Comparison of ENCODE assay signal across 28 mouse cellular contexts in genomic region chr4:123952059-123952458, GRCm38 (mm10). TPM values are rescaled to one million over a fixed set of nuclear protein-coding genes. Genes with fewer than 3 reads are reported as not detected.
DNase-seq lines count a peak whose midpoint lies in the region; ATAC-seq and TF ChIP-seq lines count a peak whose summit lies in the region.
"Had no signal": no experiment of that assay in that cellular context is flagged by ENCODE, and none has a peak within 500 bp of the region (broad histone marks: within the 10 kb centered on the region; RNA-seq: fewer than 3 reads in every experiment).

No protein-coding gene starts in this region.

- no peak for TF ChIP-seq POLR2A in brain, embryonic 14.5 days (IDR thresholded peaks at IDR 0.05; ENCODE audit: borderline replicate concordance, extremely low read depth, insufficient read depth, insufficient read length, poor library complexity, severe bottlenecking)

- no peaks in the 10 kb centered on the region; the same call in 1 of the 2 replicates for H3K4me1 ChIP-seq in forebrain, embryonic 14.5 days (ENCODE audit: control insufficient read depth, insufficient read depth, low read length)
- H3K4me1 ChIP-seq in forebrain, embryonic 16.5 days (replicated peaks; ENCODE audit: control insufficient read depth, insufficient read depth, low read length): peaks cover 8% of the 10 kb centered on the region
- H3K4me1 ChIP-seq in midbrain, embryonic 14.5 days (ENCODE audit: control insufficient read depth, insufficient read depth, low read length): peaks cover 6% of the 10 kb centered on the region; the same call in 1 of the 2 replicates
- H3K4me1 ChIP-seq in heart, embryonic 10.5 days: peaks cover 4% of the 10 kb centered on the region; the same call in 1 of the 2 replicates

- H3K27ac ChIP-seq in forebrain, embryonic 14.5 days (ENCODE audit: low read depth, low read length): no peak overlapping the region
- no peak overlapping the region for H3K27ac ChIP-seq in forebrain, embryonic 16.5 days (ENCODE audit: low read length)
- H3K27ac ChIP-seq in midbrain, embryonic 14.5 days (replicated peaks; ENCODE audit: low read depth, low read length): no peak overlapping the region
- H3K27ac ChIP-seq in heart, embryonic 10.5 days: no peak overlapping the region
- H3K27ac ChIP-seq: hindbrain, postnatal 0 days; liver, embryonic 15.5 days; stomach, postnatal 0 days had no signal

- no peaks in the 10 kb centered on the region for H3K36me3 ChIP-seq in forebrain, embryonic 14.5 days (ENCODE audit: control insufficient read depth, insufficient read depth, low read length)
- no peaks in the 10 kb centered on the region for H3K36me3 ChIP-seq in forebrain, embryonic 16.5 days (ENCODE audit: control insufficient read depth, insufficient read depth)
- H3K36me3 ChIP-seq in midbrain, embryonic 14.5 days (ENCODE audit: control insufficient read depth, insufficient read depth, low read length): no peaks in the 10 kb centered on the region
- H3K36me3 ChIP-seq in heart, embryonic 10.5 days: no peaks in the 10 kb centered on the region
- H3K36me3 ChIP-seq: liver, embryonic 15.5 days had no signal

- WGBS in forebrain, embryonic 14.5 days: 44% methylated on average over 8 of the region's 8 CpGs
- 41% methylated on average over 8 of the region's 8 CpGs for whole genome bisulfite sequencing in forebrain, embryonic 16.5 days
- 45% methylated on average over 7 of the region's 8 CpGs for WGBS in midbrain, embryonic 14.5 days
- 52% methylated on average over 7 of the region's 8 CpGs for WGBS in heart, embryonic 10.5 days

- no peak overlapping the region for H3K9ac ChIP-seq in forebrain, embryonic 14.5 days (ENCODE audit: low read length)
- H3K9ac ChIP-seq in forebrain, embryonic 16.5 days (replicated peaks; ENCODE audit: low read depth, low read length): no peak overlapping the region
- H3K9ac ChIP-seq in midbrain, embryonic 14.5 days (replicated peaks; ENCODE audit: low read length): no peak overlapping the region
- H3K9ac ChIP-seq: forebrain, postnatal 0 days; liver, embryonic 15.5 days had no signal

- no peaks in the 10 kb centered on the region for H3K9me3 ChIP-seq in forebrain, embryonic 14.5 days (replicated peaks; ENCODE audit: control insufficient read depth, low read length)
- no peaks in the 10 kb centered on the region for H3K9me3 ChIP-seq in forebrain, embryonic 16.5 days (ENCODE audit: control insufficient read depth, low read length)
- H3K9me3 ChIP-seq in midbrain, embryonic 14.5 days (ENCODE audit: control insufficient read depth, low read length): no peaks in the 10 kb centered on the region
- H3K9me3 ChIP-seq in heart, embryonic 10.5 days: no peaks in the 10 kb centered on the region
- H3K9me3 ChIP-seq: liver, embryonic 15.5 days had no signal

- DNase-seq in forebrain, embryonic 14.5 days (ENCODE audit: low spot score): peak; percentile 31
- DNase-seq in CD4-positive, CD25-positive, alpha-beta regulatory T cell, adult 2 months (ENCODE audit: low read depth, low spot score): peak; percentile 38
- peak; percentile 26 for DNase-seq in brain, embryonic 14.5 days (ENCODE audit: low read depth)
- no peak for DNase-seq in midbrain, embryonic 14.5 days
- no peak for DNase-seq in kidney, adult 18-20 months
- no peak for DNase-seq in heart, embryonic 10.5 days (ENCODE audit: low spot score)
- DNase-seq: adrenal gland, adult 2 months; cerebellum, adult 11-12 months; cerebellum, postnatal 36 days; forebrain, postnatal 0 days; gastrocnemius, postnatal 10 days; kidney, adult 9 months; kidney, postnatal 4 days; right cerebral cortex, adult 18-20 months; thymus, postnatal 36 days had no signal

- no peak for TF ChIP-seq CTCF in brain, embryonic 14.5 days (IDR thresholded peaks at IDR 0.05; ENCODE audit: borderline replicate concordance, extremely low read depth, insufficient read depth, insufficient read length)

- H3K4me2 ChIP-seq in forebrain, embryonic 14.5 days (ENCODE audit: low read length): no peak overlapping the region
- H3K4me2 ChIP-seq in forebrain, embryonic 16.5 days (ENCODE audit: low read length): no peak overlapping the region
- no peak overlapping the region for H3K4me2 ChIP-seq in midbrain, embryonic 14.5 days (ENCODE audit: low read length)
- H3K4me2 ChIP-seq: heart, embryonic 11.5 days; liver, embryonic 15.5 days had no signal

- H3K27me3 ChIP-seq in forebrain, embryonic 14.5 days (replicated peaks; ENCODE audit: control insufficient read depth, insufficient read depth, low read length): 0 out of 2 replicates have a peak, but pooled peaks cover 2% of the 10 kb centered on the region
- peaks cover 4% of the 10 kb centered on the region; the same call in 1 of the 2 replicates for H3K27me3 ChIP-seq in forebrain, embryonic 16.5 days (replicated peaks; ENCODE audit: control insufficient read depth, insufficient read depth, low read length)
- no peaks in the 10 kb centered on the region for H3K27me3 ChIP-seq in midbrain, embryonic 14.5 days (ENCODE audit: control insufficient read depth, insufficient read depth, low read length)
- H3K27me3 ChIP-seq in heart, embryonic 10.5 days (ENCODE audit: insufficient read depth, poor library complexity, severe bottlenecking): peaks cover 44% of the 10 kb centered on the region

- H3K4me3 ChIP-seq in forebrain, embryonic 14.5 days (ENCODE audit: low read depth, low read length): no peak overlapping the region
- no peak overlapping the region for H3K4me3 ChIP-seq in forebrain, embryonic 16.5 days (replicated peaks; ENCODE audit: low read length)
- H3K4me3 ChIP-seq in midbrain, embryonic 14.5 days (replicated peaks; ENCODE audit: low read depth, low read length): no peak overlapping the region
- H3K4me3 ChIP-seq in heart, embryonic 10.5 days: no peak overlapping the region
- H3K4me3 ChIP-seq: erythroblast, embryonic 14.5 days; liver, embryonic 15.5 days had no signal

- peak; percentile 48; the same call in 1 of the 2 replicates for ATAC-seq in forebrain, embryonic 14.5 days
- no peak for ATAC-seq in forebrain, embryonic 16.5 days
- ATAC-seq in megakaryocyte progenitor cell, adult 5-6 weeks (replicated peaks; ENCODE audit: poor library complexity): peak; percentile 88
- no peak for ATAC-seq in midbrain, embryonic 14.5 days (ENCODE audit: low FRiP score, low TSS enrichment)
- ATAC-seq: forebrain, postnatal 0 days; hindbrain, postnatal 0 days; lung, postnatal 0 days had no signal

RNA-seq across cellular contexts. Expression of gene 4930535I16Rik, which starts 34.2 kb away (rescaled TPM):
- not detected in 2 replicates for polyA plus RNA-seq in forebrain, embryonic 14.5 days (2014; fragmentation: Nextera tagmentation; extraction: Ambion mirVana)
- polyA plus RNA-seq in forebrain, embryonic 16.5 days (2015; fragmentation: Nextera tagmentation; extraction: Ambion mirVana): not detected in 2 replicates
- polyA plus RNA-seq in brain, embryonic 14.5 days (2012; rRNA removed): not detected in 2 replicates
- total RNA-seq in megakaryocyte progenitor cell, adult 5-6 weeks (2015): not detected in 2 replicates
- not detected in 2 replicates for total RNA-seq in megakaryocyte progenitor cell, adult 5-6 weeks (2017)
- polyA plus RNA-seq in midbrain, embryonic 14.5 days (2014; fragmentation: Nextera tagmentation; extraction: Ambion mirVana): not detected in 2 replicates
- polyA plus RNA-seq in heart, embryonic 10.5 days (2016; fragmentation: Nextera tagmentation; extraction: Ambion mirVana): not detected in 2 replicates
- total RNA-seq: adrenal gland, adult 2 months; forebrain, postnatal 0 days; gastrocnemius, postnatal 10 days; heart, postnatal 25 days; hindbrain, postnatal 0 days; layer of hippocampus, postnatal 25 days; left cerebral cortex, postnatal 14 days had no signal
- polyA plus RNA-seq: embryonic facial prominence, embryonic 11.5 days; erythroblast, embryonic 14.5 days; forebrain, postnatal 0 days; heart, embryonic 11.5 days; hindbrain, postnatal 0 days; limb, embryonic 14.5 days; liver, embryonic 15.5 days; lung, postnatal 0 days; stomach, postnatal 0 days had no signal

RNA-seq across cellular contexts. Expression of gene Rragc, which starts 34.8 kb away (rescaled TPM):
- polyA plus RNA-seq in forebrain, embryonic 14.5 days (2014; fragmentation: Nextera tagmentation; extraction: Ambion mirVana): 42.5 and 47.9 TPM in 2 replicates
- 44.7 and 54.8 TPM in 2 replicates for polyA plus RNA-seq in forebrain, embryonic 16.5 days (2015; fragmentation: Nextera tagmentation; extraction: Ambion mirVana)
- 57.8 and 60.0 TPM in 2 replicates for polyA plus RNA-seq in brain, embryonic 14.5 days (2012; rRNA removed)
- total RNA-seq in megakaryocyte progenitor cell, adult 5-6 weeks (2015): 33.7 and 42.3 TPM in 2 replicates
- 35.7 and 37.0 TPM in 2 replicates for total RNA-seq in megakaryocyte progenitor cell, adult 5-6 weeks (2017)
- polyA plus RNA-seq in midbrain, embryonic 14.5 days (2014; fragmentation: Nextera tagmentation; extraction: Ambion mirVana): 47.3 and 53.6 TPM in 2 replicates
- 37.6 and 40.9 TPM in 2 replicates for polyA plus RNA-seq in heart, embryonic 10.5 days (2016; fragmentation: Nextera tagmentation; extraction: Ambion mirVana)

RNA-seq across cellular contexts. Expression of gene Mycbp, which starts 47.4 kb away (rescaled TPM):
- 33.6 and 42.8 TPM in 2 replicates for polyA plus RNA-seq in forebrain, embryonic 14.5 days (2014; fragmentation: Nextera tagmentation; extraction: Ambion mirVana)
- polyA plus RNA-seq in forebrain, embryonic 16.5 days (2015; fragmentation: Nextera tagmentation; extraction: Ambion mirVana): 34.1 and 38.8 TPM in 2 replicates
- 11.1 and 11.7 TPM in 2 replicates for polyA plus RNA-seq in brain, embryonic 14.5 days (2012; rRNA removed)
- total RNA-seq in megakaryocyte progenitor cell, adult 5-6 weeks (2015): 44.8 and 49.6 TPM in 2 replicates
- 31.0 and 34.5 TPM in 2 replicates for total RNA-seq in megakaryocyte progenitor cell, adult 5-6 weeks (2017)
- 39.1 and 46.7 TPM in 2 replicates for polyA plus RNA-seq in midbrain, embryonic 14.5 days (2014; fragmentation: Nextera tagmentation; extraction: Ambion mirVana)
- polyA plus RNA-seq in heart, embryonic 10.5 days (2016; fragmentation: Nextera tagmentation; extraction: Ambion mirVana): 66.7 and 74.4 TPM in 2 replicates

Comparison
In these comparisons a context has a peak if more than half of its experiments do, and no peak if none do; other contexts are left out.
1. ATAC-seq: peak in forebrain, embryonic 14.5 days (single experiment) and megakaryocyte progenitor cell, adult 5-6 weeks (single experiment); none in forebrain, embryonic 16.5 days (single experiment) and midbrain, embryonic 14.5 days (single experiment).
2. DNase-seq: peak in forebrain, embryonic 14.5 days (single experiment), CD4-positive, CD25-positive, alpha-beta regulatory T cell, adult 2 months (single experiment) and brain, embryonic 14.5 days (single experiment); none in midbrain, embryonic 14.5 days (single experiment), kidney, adult 18-20 months (single experiment) and heart, embryonic 10.5 days (single experiment).